Mouse (Mus musculus): ENCODE results near the gene Man2b1. TPM values are rescaled to one million over a fixed set of nuclear protein-coding genes. Genes with fewer than 3 reads are reported as not detected.

Gene Man2b1
- polyA plus RNA-seq, 1 experiment from 2014 or later: 22.4 TPM

- H3K36me3 ChIP-seq: peaks cover 28% of the 10 kb centered on the region
- peaks cover 21% of the 10 kb centered on the region for H3K4me1 ChIP-seq
- H3K9me3 ChIP-seq (replicated peaks): no peaks in the 10 kb centered on the region
- no peaks in the 10 kb centered on the region for H3K27me3 ChIP-seq
- peak within 1 kb of the TSS; percentile 80 for H3K9ac ChIP-seq
- H3K4me3 ChIP-seq: peak within 1 kb of the TSS; percentile 76
- 1% methylated on average over 53 of the region's 53 CpGs for WGBS
- H3K27ac ChIP-seq: peak within 1 kb of the TSS; percentile 26; the same call in 1 of the 2 replicates
- H3K4me2 ChIP-seq (replicated peaks): peak within 1 kb of the TSS; percentile 94
- peak; percentile 89 for ATAC-seq (ENCODE audit: low FRiP score)
Observed at GRCm38 (mm10) chr8:85059879-85060616, 23.0 kb upstream of the Man2b1 start, which contains the start of gene Fbxw9. TSS of gene Fbxw9 (plus strand) at chr8:85060055.

GRCm38 (mm10) chr8:85062603-85063002 lies 20.5 kb upstream of the Man2b1 start:
- WGBS: 94% methylated on average over 4 of the region's 4 CpGs
- Histone ChIP-seq H3K4me2 (replicated peaks) (no peak overlapping the region), H3K27me3 (no peaks in the 10 kb centered on the region), H3K4me3 (no peak overlapping the region), H3K4me1 (peaks cover 21% of the 10 kb centered on the region), H3K9me3 (replicated peaks) (no peaks in the 10 kb centered on the region), H3K9ac (no peak overlapping the region), H3K27ac (no peak overlapping the region), H3K36me3 (peaks cover 27% of the 10 kb centered on the region)
- ATAC-seq (ENCODE audit: low FRiP score): no peak

GRCm38 (mm10) chr8:85065213-85065612 lies 17.9 kb upstream of the Man2b1 start:
- WGBS: 56% methylated on average over 2 of the region's 2 CpGs
- no peaks in the 10 kb centered on the region for H3K27me3 ChIP-seq
- no peak overlapping the region for H3K9ac ChIP-seq
- no peak overlapping the region for H3K4me3 ChIP-seq
- ATAC-seq (ENCODE audit: low FRiP score): no peak
- no peaks in the 10 kb centered on the region for H3K9me3 ChIP-seq (replicated peaks)
- peaks cover 42% of the 10 kb centered on the region for H3K36me3 ChIP-seq
- no peak overlapping the region for H3K4me2 ChIP-seq (replicated peaks)
- peaks cover 21% of the 10 kb centered on the region for H3K4me1 ChIP-seq
- H3K27ac ChIP-seq: no peak overlapping the region

- H3K9ac ChIP-seq: no peak overlapping the region
- no peak overlapping the region for H3K4me3 ChIP-seq
- H3K27me3 ChIP-seq: no peaks in the 10 kb centered on the region
- no peak overlapping the region for H3K27ac ChIP-seq
- peaks cover 10% of the 10 kb centered on the region for H3K4me1 ChIP-seq
- 91% methylated on average over 2 of the region's 2 CpGs for WGBS
- no peak for ATAC-seq (ENCODE audit: low FRiP score)
- H3K36me3 ChIP-seq: peaks cover 40% of the 10 kb centered on the region
- H3K4me2 ChIP-seq (replicated peaks): no peak overlapping the region
- no peaks in the 10 kb centered on the region for H3K9me3 ChIP-seq (replicated peaks)
Observed at GRCm38 (mm10) chr8:85067155-85067554, 15.9 kb upstream of the Man2b1 start.

GRCm38 (mm10) chr8:85067982-85068381 lies 15.1 kb upstream of the Man2b1 start, which contains the start of gene Gm5741:
TSS of gene Gm5741 (minus strand) at chr8:85067982.
- Histone ChIP-seq H3K4me3 (no peak within 1 kb of the TSS), H3K27ac (no peak within 1 kb of the TSS), H3K36me3 (peaks cover 40% of the 10 kb centered on the region), H3K9me3 (replicated peaks) (no peaks in the 10 kb centered on the region), H3K27me3 (no peaks in the 10 kb centered on the region), H3K4me2 (replicated peaks) (no peak within 1 kb of the TSS), H3K9ac (no peak within 1 kb of the TSS), H3K4me1 (peaks cover 12% of the 10 kb centered on the region)
- ATAC-seq (ENCODE audit: low FRiP score): no peak

GRCm38 (mm10) chr8:85071041-85071440 lies 12.0 kb upstream of the Man2b1 start:
- no peaks in the 10 kb centered on the region for H3K27me3 ChIP-seq
- peaks cover 12% of the 10 kb centered on the region for H3K4me1 ChIP-seq
- H3K4me3 ChIP-seq: peak overlapping the region; percentile 87
- 0 out of 2 replicates have a peak overlapping the region, but pooled peaks have one; percentile 85 for H3K9ac ChIP-seq
- 88% methylated on average over 5 of the region's 5 CpGs for WGBS
- peaks cover 54% of the 10 kb centered on the region for H3K36me3 ChIP-seq
- H3K27ac ChIP-seq: peak overlapping the region; percentile 96; the same call in 1 of the 2 replicates
- no peaks in the 10 kb centered on the region for H3K9me3 ChIP-seq (replicated peaks)
- no peak for ATAC-seq (ENCODE audit: low FRiP score)
- peak overlapping the region; percentile 63 for H3K4me2 ChIP-seq (replicated peaks)

GRCm38 (mm10) chr8:85071514-85072281 lies 11.4 kb upstream of the Man2b1 start, which contains the start of gene Dhps:
TSS of gene Dhps (plus strand) at chr8:85071757.
- Histone ChIP-seq H3K4me1 (peaks cover 12% of the 10 kb centered on the region), H3K9ac (peak within 1 kb of the TSS; percentile 85), H3K9me3 (replicated peaks) (no peaks in the 10 kb centered on the region), H3K4me3 (peak within 1 kb of the TSS; percentile 87), H3K27me3 (no peaks in the 10 kb centered on the region), H3K36me3 (peaks cover 53% of the 10 kb centered on the region), H3K4me2 (replicated peaks) (peak within 1 kb of the TSS; percentile 63), H3K27ac (peak within 1 kb of the TSS; percentile 96)
- ATAC-seq (ENCODE audit: low FRiP score): peak; percentile 93
- under 1% methylated on average over 68 of the region's 68 CpGs for WGBS

- Histone ChIP-seq H3K27ac (peak overlapping the region; percentile 96), H3K9me3 (replicated peaks) (no peaks in the 10 kb centered on the region), H3K4me3 (peak overlapping the region; percentile 87), H3K4me2 (replicated peaks) (peak overlapping the region; percentile 63), H3K36me3 (peaks cover 50% of the 10 kb centered on the region), H3K4me1 (peaks cover 12% of the 10 kb centered on the region), H3K9ac (peak overlapping the region; percentile 85), H3K27me3 (no peaks in the 10 kb centered on the region)
- 46% methylated on average over 9 of the region's 9 CpGs for WGBS
- no peak for ATAC-seq (ENCODE audit: low FRiP score)
Observed at GRCm38 (mm10) chr8:85072364-85072929, 10.6 kb upstream of the Man2b1 start.

- no peak overlapping the region; the same call in 1 of the 2 replicates for H3K9ac ChIP-seq
- peaks cover 46% of the 10 kb centered on the region for H3K36me3 ChIP-seq
- no peaks in the 10 kb centered on the region for H3K27me3 ChIP-seq
- H3K4me1 ChIP-seq: peaks cover 12% of the 10 kb centered on the region
- H3K27ac ChIP-seq: no peak overlapping the region
- WGBS: 94% methylated on average over 15 of the region's 15 CpGs
- 0 out of 2 replicates have a peak overlapping the region, but pooled peaks have one; percentile 87 for H3K4me3 ChIP-seq
- H3K9me3 ChIP-seq (replicated peaks): no peaks in the 10 kb centered on the region
- ATAC-seq (ENCODE audit: low FRiP score): no peak
- 0 out of 2 replicates have a peak overlapping the region, but pooled peaks have one; percentile 19 for H3K4me2 ChIP-seq (replicated peaks)
Observed at GRCm38 (mm10) chr8:85073041-85073612, 9.9 kb upstream of the Man2b1 start.

- no peak overlapping the region for H3K9ac ChIP-seq
- ATAC-seq (ENCODE audit: low FRiP score): no peak
- no peak overlapping the region for H3K27ac ChIP-seq
- H3K4me1 ChIP-seq: peaks cover 12% of the 10 kb centered on the region
- H3K9me3 ChIP-seq (replicated peaks): no peaks in the 10 kb centered on the region
- 88% methylated on average over 10 of the region's 10 CpGs for WGBS
- H3K4me3 ChIP-seq: no peak overlapping the region
- no peak overlapping the region for H3K4me2 ChIP-seq (replicated peaks)
- H3K27me3 ChIP-seq: no peaks in the 10 kb centered on the region
- H3K36me3 ChIP-seq: peaks cover 43% of the 10 kb centered on the region
Observed at GRCm38 (mm10) chr8:85074167-85074566, 8.9 kb upstream of the Man2b1 start.

GRCm38 (mm10) chr8:85074617-85075016 lies 8.5 kb upstream of the Man2b1 start:
- Histone ChIP-seq H3K4me1 (peaks cover 15% of the 10 kb centered on the region), H3K27ac (no peak overlapping the region), H3K36me3 (peaks cover 43% of the 10 kb centered on the region), H3K4me2 (replicated peaks) (no peak overlapping the region), H3K4me3 (no peak overlapping the region), H3K27me3 (no peaks in the 10 kb centered on the region), H3K9ac (no peak overlapping the region), H3K9me3 (replicated peaks) (no peaks in the 10 kb centered on the region)
- no peak for ATAC-seq (ENCODE audit: low FRiP score)
- WGBS: 94% methylated on average over 10 of the region's 10 CpGs

- Histone ChIP-seq H3K4me2 (replicated peaks) (no peak overlapping the region), H3K36me3 (peaks cover 43% of the 10 kb centered on the region), H3K4me3 (no peak overlapping the region), H3K9me3 (replicated peaks) (no peaks in the 10 kb centered on the region), H3K27ac (no peak overlapping the region), H3K27me3 (no peaks in the 10 kb centered on the region), H3K4me1 (peaks cover 15% of the 10 kb centered on the region), H3K9ac (no peak overlapping the region)
- WGBS: 66% methylated on average over 9 of the region's 9 CpGs
- no peak for ATAC-seq (ENCODE audit: low FRiP score)
Observed at GRCm38 (mm10) chr8:85076001-85076400, 7.1 kb upstream of the Man2b1 start.

All from hindbrain, embryonic 12.5 days (tissue).